Mouse (Mus musculus) liver, adult 2 months (tissue): ENCODE results near the gene Kdm5a. TPM values are rescaled to one million over a fixed set of nuclear protein-coding genes. Genes with fewer than 3 reads are reported as not detected.
A peak's percentile ranks its signal among the peaks of the same experiment; 100 is the strongest.

Source experiments
- DNase-seq: peaks from one replicate; pipeline ENCODE4 v3.0.0-alpha.2; 2011; ENCODE audit warnings: low read depth, low spot score; ENCODE audit errors: extremely low read depth
- H3K27ac ChIP-seq: fragments of 200-500 bp; replicated peaks from 2 replicates; pipeline ENCODE4 v1.5.1; 2012; ENCODE audit warnings: low read depth, mild to moderate bottlenecking, control low read depth, inconsistent platforms, low read length; ENCODE audit not compliant: insufficient read depth
- H3K27me3 ChIP-seq: fragments of 200-500 bp; 2 replicates; pipeline ENCODE4 v1.6.1; 2012; ENCODE audit warnings: mild to moderate bottlenecking, moderate library complexity, low read length, inconsistent platforms; ENCODE audit not compliant: control insufficient read depth, insufficient read depth
- H3K36me3 ChIP-seq: fragments of 200-500 bp; 2 replicates; pipeline ENCODE4 v1.6.1; 2012; ENCODE audit warnings: low read length, inconsistent platforms; ENCODE audit not compliant: control insufficient read depth, insufficient read depth
- H3K4me1 ChIP-seq: fragments of 200-500 bp; 2 replicates; pipeline ENCODE4 v1.6.1; 2011; ENCODE audit warnings: low read length; ENCODE audit not compliant: control insufficient read depth, insufficient read depth
- H3K4me3 ChIP-seq: fragments of 200-500 bp; 2 replicates; pipeline ENCODE4 v1.5.1; 2011; ENCODE audit warnings: low read depth, mild to moderate bottlenecking, control low read depth, low read length, moderate library complexity; ENCODE audit not compliant: insufficient read depth
- H3K79me2 ChIP-seq: fragments of 200-500 bp; 2 replicates; pipeline ENCODE4 v1.6.1; 2012; ENCODE audit warnings: inconsistent platforms, mild to moderate bottlenecking, low read length, moderate library complexity; ENCODE audit not compliant: control insufficient read depth, insufficient read depth
- H3K9ac ChIP-seq: fragments of 200-500 bp; 2 replicates; pipeline ENCODE4 v1.6.1; 2012; ENCODE audit warnings: low read depth, mild to moderate bottlenecking, control low read depth, inconsistent platforms, low read length
- CTCF ChIP-seq: fragments of 200-500 bp; IDR thresholded peaks from 2 replicates; pipeline ENCODE4 v1.5.1; 2011; ENCODE audit warnings: low read depth, low read length, control low read depth
- POLR2A ChIP-seq: fragments of 200-500 bp; IDR thresholded peaks from 2 replicates; pipeline ENCODE4 v1.6.1; 2011; ENCODE audit warnings: low read length, control low read depth; ENCODE audit not compliant: insufficient read depth; ENCODE audit errors: extremely low read depth
- WGBS: fragments of 180-500 bp; shearing (Covaris S2); methylation state at CpG from one replicate; pipeline ENCODE4 v1.1.7; 2018; 5-methylcytosine and 5-hydroxymethylcytosine counted together
- polyA plus RNA-seq: library from polyadenylated mRNA; depleted of rRNA; stranded (reverse); fragments of >200 nt; gene quantifications from 2 replicates; pipeline ENCODE4 v1.2.3, GENCODE M21; 2012
- total RNA-seq: library from RNA; depleted of rRNA; stranded (reverse); fragments of >200 nt; gene quantifications from 2 replicates; pipeline ENCODE4 v1.2.3, GENCODE M21; 2014

Kdm5a gene
- total and polyA plus RNA-seq, 2 experiments: 2.2 to 24.2 TPM

DNA sequence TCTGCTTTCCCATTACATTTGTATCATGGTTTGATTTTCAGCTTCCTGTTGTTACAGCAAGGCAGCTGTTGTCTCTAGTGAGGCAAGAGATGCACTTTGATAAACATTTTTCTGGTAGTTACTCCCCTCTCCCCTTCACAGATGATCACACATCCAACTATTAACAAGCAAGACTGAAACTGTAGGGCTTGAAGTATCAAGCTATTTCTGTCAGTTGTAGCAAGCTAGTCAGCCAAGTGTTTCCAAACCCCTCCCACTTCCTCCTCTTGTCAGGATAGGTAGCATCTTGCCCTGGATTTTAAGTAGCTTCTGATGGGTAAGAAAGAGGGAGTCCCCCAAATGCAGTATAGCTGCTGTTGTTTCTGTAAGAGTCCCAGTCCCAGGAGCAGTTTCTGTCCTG, 105.8 kb downstream of the Kdm5a start:
- Histone ChIP-seq H3K4me3 (no peak overlapping the region), H3K27ac (no peak overlapping the region), H3K79me2 (peaks cover 18% of the 10 kb centered on the region), H3K36me3 (no peaks in the 10 kb centered on the region), H3K9ac (no peak overlapping the region), H3K4me1 (peaks cover 8% of the 10 kb centered on the region; the same call in 1 of the 2 replicates), H3K27me3 (no peaks in the 10 kb centered on the region)
- no peak for DNase-seq
- TF ChIP-seq POLR2A (no peak), CTCF (no peak)

DNA sequence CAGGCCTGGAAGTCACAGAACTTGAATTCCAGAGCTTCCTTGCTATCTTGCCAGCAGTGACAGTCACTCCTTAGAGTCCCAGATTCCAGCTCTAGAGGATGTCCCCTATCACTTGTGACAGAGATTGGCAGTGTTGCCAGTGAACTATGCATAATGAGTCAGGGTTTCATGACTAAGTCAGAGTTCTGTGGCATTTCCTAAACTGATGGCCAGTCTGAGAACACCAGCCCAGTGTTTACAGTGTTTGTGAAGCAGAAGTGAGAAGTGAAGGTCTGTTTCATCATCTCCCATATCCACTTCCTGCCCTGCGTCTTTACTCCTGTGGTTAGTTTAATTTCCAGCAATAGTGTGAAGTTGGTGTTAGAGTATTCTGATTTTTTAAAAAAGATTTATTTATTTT, 106.7 kb downstream of the Kdm5a start:
- 36% methylated on average over 1 of the region's 1 CpGs for WGBS
- no peaks in the 10 kb centered on the region for H3K36me3 ChIP-seq

GRCm38 (mm10) chr6:120471991-120472441, 108.1 kb downstream of the Kdm5a start:
- 66% methylated on average over 5 of the region's 5 CpGs for WGBS
- Histone ChIP-seq H3K27ac (no peak overlapping the region), H3K27me3 (no peaks in the 10 kb centered on the region), H3K4me1 (peaks cover 9% of the 10 kb centered on the region), H3K9ac (no peak overlapping the region), H3K4me3 (no peak overlapping the region), H3K36me3 (peaks cover 1% of the 10 kb centered on the region; the same call in 1 of the 2 replicates), H3K79me2 (peaks cover 3% of the 10 kb centered on the region)
- TF ChIP-seq POLR2A (no peak), CTCF (no peak)
- no peak for DNase-seq

More for the DNA sequence above, 106.7 kb downstream of the Kdm5a start:
- Histone ChIP-seq H3K4me1 (peaks cover 9% of the 10 kb centered on the region), H3K27me3 (no peaks in the 10 kb centered on the region), H3K9ac (no peak overlapping the region), H3K27ac (peak overlapping the region; percentile 18; the same call in 1 of the 2 replicates), H3K4me3 (no peak overlapping the region), H3K79me2 (peaks cover 13% of the 10 kb centered on the region)
- peak; percentile 47 for DNase-seq
- TF ChIP-seq CTCF (no peak), POLR2A (no peak)

DNA sequence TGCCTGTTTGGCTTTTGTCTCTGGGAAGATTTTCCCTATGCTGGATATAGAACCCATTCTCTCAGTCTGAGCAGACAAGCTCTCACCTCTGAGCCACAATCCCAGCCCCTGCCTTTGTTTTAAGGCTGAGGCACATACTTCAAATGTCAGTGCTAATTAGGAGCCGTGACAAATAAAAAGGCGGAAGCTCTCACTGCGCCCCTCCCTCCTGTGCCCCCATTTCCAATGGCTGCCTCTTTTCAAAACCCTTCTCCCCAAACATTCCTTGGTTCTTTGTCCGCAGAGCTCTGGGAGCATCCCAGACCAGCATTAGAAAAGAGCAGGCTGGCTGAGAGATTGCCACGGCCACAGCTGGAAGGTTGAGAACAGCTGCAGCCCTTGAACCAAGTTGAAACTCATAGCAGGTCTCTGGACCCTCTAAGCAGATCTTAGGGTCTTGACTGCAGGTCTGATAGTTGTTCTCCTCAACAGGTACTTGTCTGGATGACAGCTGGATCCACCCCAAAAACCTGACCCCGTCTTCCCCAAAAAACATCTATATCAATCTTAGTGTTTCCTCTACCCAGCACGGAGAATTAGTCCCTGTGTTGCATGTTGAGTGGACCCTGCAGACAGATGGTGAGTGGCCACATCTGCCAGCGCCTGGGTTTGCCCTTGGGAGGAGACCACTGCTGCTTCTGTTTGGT, 108.7 kb downstream of the Kdm5a start:
- H3K79me2 ChIP-seq: no peaks in the 10 kb centered on the region; the same call in 1 of the 2 replicates
- 83% methylated on average over 8 of the region's 8 CpGs for WGBS
- peaks cover 1% of the 10 kb centered on the region; the same call in 1 of the 2 replicates for H3K36me3 ChIP-seq
- TF ChIP-seq POLR2A (no peak), CTCF (no peak)
- H3K27me3 ChIP-seq: no peaks in the 10 kb centered on the region
- DNase-seq: no peak
- no peak overlapping the region for H3K27ac ChIP-seq
- no peak overlapping the region for H3K4me3 ChIP-seq
- peaks cover 9% of the 10 kb centered on the region for H3K4me1 ChIP-seq
- no peak overlapping the region for H3K9ac ChIP-seq

DNA sequence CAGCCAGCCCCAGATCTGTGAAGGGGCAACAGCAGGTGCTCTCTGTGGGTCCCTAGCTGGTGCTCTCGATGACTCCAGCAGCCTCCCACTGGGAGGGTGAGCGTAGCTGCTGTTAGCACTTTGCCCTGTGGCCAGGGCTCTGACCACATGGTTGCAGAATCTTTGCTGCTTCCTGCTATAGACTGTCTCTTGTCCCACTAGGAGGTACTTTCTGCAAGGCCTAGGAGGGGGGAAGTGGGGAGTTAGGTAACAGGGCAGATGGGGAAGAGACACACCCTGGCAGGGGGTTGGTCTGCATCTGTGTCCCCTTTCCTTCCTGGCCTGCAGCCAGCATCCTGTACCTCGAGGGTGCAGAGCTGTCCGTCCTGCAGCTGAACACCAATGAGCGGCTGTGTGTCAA, 109.5 kb downstream of the Kdm5a start:
- WGBS: 36% methylated on average over 5 of the region's 5 CpGs
- no peak overlapping the region for H3K4me3 ChIP-seq
- peaks cover 4% of the 10 kb centered on the region; the same call in 1 of the 2 replicates for H3K36me3 ChIP-seq
- H3K79me2 ChIP-seq: no peaks in the 10 kb centered on the region; the same call in 1 of the 2 replicates
- TF ChIP-seq POLR2A (no peak), CTCF (no peak)
- no peak overlapping the region for H3K27ac ChIP-seq
- H3K4me1 ChIP-seq: peaks cover 9% of the 10 kb centered on the region
- no peaks in the 10 kb centered on the region for H3K27me3 ChIP-seq
- no peak overlapping the region for H3K9ac ChIP-seq
- DNase-seq: peak; percentile 29

DNA sequence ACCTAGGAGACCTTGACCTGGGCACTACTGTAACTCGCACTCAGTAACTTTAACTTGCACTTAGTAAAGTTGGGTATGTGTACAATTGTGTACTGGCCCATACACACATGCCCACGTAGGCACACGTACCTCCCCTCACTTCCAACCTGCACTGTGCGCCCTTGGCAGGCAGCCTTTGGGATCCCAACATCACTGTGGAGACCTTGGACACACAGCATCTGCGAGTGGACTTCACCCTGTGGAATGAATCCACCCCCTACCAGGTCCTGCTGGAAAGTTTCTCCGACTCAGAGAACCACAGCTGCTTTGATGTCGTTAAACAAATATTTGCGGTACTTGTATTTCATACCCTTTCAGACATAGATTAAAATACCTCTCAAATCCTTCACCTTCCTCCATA, 111.4 kb downstream of the Kdm5a start:
- Histone ChIP-seq H3K4me1 (peaks cover 6% of the 10 kb centered on the region), H3K36me3 (peaks cover 8% of the 10 kb centered on the region; the same call in 1 of the 2 replicates), H3K79me2 (no peaks in the 10 kb centered on the region; the same call in 1 of the 2 replicates), H3K9ac (no peak overlapping the region), H3K4me3 (no peak overlapping the region), H3K27ac (no peak overlapping the region), H3K27me3 (no peaks in the 10 kb centered on the region)
- TF ChIP-seq CTCF (no peak), POLR2A (no peak)
- peak; percentile 80 for DNase-seq
- WGBS: 24% methylated on average over 8 of the region's 8 CpGs
